Mouse (Mus musculus) liver, adult (tissue): ENCODE data around the gene Stx2.

ENCODE experiments used
- GATA4 ChIP-seq: IDR thresholded peaks from 2 replicates; pipeline ENCODE4 v1.6.1; 2014; ENCODE audit warnings: mild to moderate bottlenecking, low read length; ENCODE audit not compliant: insufficient replicate concordance

The Stx2 gene

GRCm38 (mm10) chr5:129019497-129020299 lies 11.3 kb upstream of the Stx2 start, which contains the start of gene Ran:
Gene Ran, plus strand, starts transcription at chr5:129020069.
- no peak; the same call in 1 of the 2 replicates for TF ChIP-seq GATA4

GRCm38 (mm10) chr5:129018782-129019489 lies 10.6 kb upstream of the Stx2 start:
- no peak for TF ChIP-seq GATA4

- no peak for TF ChIP-seq GATA4
Measured at GRCm38 (mm10) chr5:129016370-129016769, 8.0 kb upstream of the Stx2 start.

GRCm38 (mm10) chr5:129015540-129015939 lies 7.2 kb upstream of the Stx2 start:
- no peak for TF ChIP-seq GATA4

- no peak for TF ChIP-seq GATA4
Measured at GRCm38 (mm10) chr5:129015020-129015419, 6.6 kb upstream of the Stx2 start.

GRCm38 (mm10) chr5:129010937-129011336 lies 2.6 kb upstream of the Stx2 start:
- TF ChIP-seq GATA4: no peak

GRCm38 (mm10) chr5:129009577-129009976 lies 1.2 kb upstream of the Stx2 start:
- no peak for TF ChIP-seq GATA4

GRCm38 (mm10) chr5:129008008-129008407 lies 366 bp downstream of the Stx2 start:
- TF ChIP-seq GATA4: no peak

GRCm38 (mm10) chr5:129007105-129007957 lies 1.0 kb downstream of the Stx2 start:
- TF ChIP-seq GATA4: no peak

GRCm38 (mm10) chr5:129006031-129006788 lies 2.2 kb downstream of the Stx2 start:
- no peak for TF ChIP-seq GATA4

- TF ChIP-seq GATA4: no peak
Measured at GRCm38 (mm10) chr5:129005416-129005815, 3.0 kb downstream of the Stx2 start.

- peak; percentile 90 for TF ChIP-seq GATA4
Measured at GRCm38 (mm10) chr5:129002571-129003011, 5.8 kb downstream of the Stx2 start.

GRCm38 (mm10) chr5:129000706-129001468 lies 7.5 kb downstream of the Stx2 start:
- TF ChIP-seq GATA4: no peak
